Mouse (Mus musculus) heart, postnatal 0 days (tissue): ENCODE measurements around the gene Pter.

Source experiments
- CTCF ChIP-seq: IDR thresholded peaks from 2 replicates; pipeline ENCODE4 v1.5.1; 2016; ENCODE audit warnings: antibody characterized with exemption, control low read depth, low read depth
- EP300 ChIP-seq: IDR thresholded peaks from 2 replicates; pipeline ENCODE4 v1.6.1; 2016; ENCODE audit warnings: antibody characterized with exemption, low read depth

- TF ChIP-seq EP300 (no peak), CTCF (no peak)
Measured at GRCm38 (mm10) chr2:12925643-12926042, 1.8 kb downstream of the Pter start.
